Mouse (Mus musculus): ENCODE measurements around the gene Wdr49. TPM values are rescaled to one million over a fixed set of nuclear protein-coding genes. Genes with fewer than 3 reads are reported as not detected.
A peak's percentile ranks its signal among the peaks of the same experiment; 100 is the strongest.

Gene Wdr49
- polyA plus RNA-seq, 1 experiment from 2014 or later = not detected

DNA sequence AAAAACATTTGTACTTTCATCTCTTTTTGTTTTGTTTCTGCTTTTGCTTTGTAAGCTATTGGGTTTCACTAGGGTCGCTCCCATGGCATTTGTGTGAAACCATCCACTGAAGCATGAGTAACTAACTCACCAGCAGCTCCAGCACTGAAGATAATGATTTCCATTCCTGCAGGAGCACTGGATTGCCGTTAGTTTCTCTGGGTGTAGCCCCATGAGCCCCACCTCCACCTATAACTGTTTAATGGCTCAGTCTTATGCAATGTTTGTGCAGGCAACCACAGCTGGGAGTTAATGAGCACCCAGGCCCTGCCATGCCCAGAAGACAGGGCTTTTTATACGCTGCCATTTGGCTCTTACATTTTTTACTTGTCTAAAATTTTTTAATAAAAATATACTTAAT is 11.0 kb upstream of the Wdr49 start:
- H3K36me3 ChIP-seq (replicated peaks; ENCODE audit: insufficient read depth, low read length) = no peaks in the 10 kb centered on the region
- ATAC-seq (peak; percentile 85), DNase-seq (peak; percentile 28)
- H3K27ac ChIP-seq (ENCODE audit: low read depth) = no peak overlapping the region
- H3K9ac ChIP-seq (replicated peaks) = no peak overlapping the region
- no peak overlapping the region for H3K4me3 ChIP-seq (ENCODE audit: low read depth, low read length)
- WGBS (ENCODE audit: insufficient replicate concordance) = 53% methylated on average over 3 of the region's 3 CpGs
- TF ChIP-seq CTCF (IDR thresholded peaks at IDR 0.05; ENCODE audit: low read depth) (no peak), EP300 (IDR thresholded peaks at IDR 0.05; ENCODE audit: low read depth) (no peak)
- no peaks in the 10 kb centered on the region for H3K27me3 ChIP-seq (ENCODE audit: insufficient read depth, low read length)
- no peaks in the 10 kb centered on the region for H3K4me1 ChIP-seq (ENCODE audit: insufficient read depth)
- no peaks in the 10 kb centered on the region for H3K9me3 ChIP-seq (ENCODE audit: low read length)
- no peak overlapping the region for H3K4me2 ChIP-seq (ENCODE audit: low read depth, low read length)

DNA sequence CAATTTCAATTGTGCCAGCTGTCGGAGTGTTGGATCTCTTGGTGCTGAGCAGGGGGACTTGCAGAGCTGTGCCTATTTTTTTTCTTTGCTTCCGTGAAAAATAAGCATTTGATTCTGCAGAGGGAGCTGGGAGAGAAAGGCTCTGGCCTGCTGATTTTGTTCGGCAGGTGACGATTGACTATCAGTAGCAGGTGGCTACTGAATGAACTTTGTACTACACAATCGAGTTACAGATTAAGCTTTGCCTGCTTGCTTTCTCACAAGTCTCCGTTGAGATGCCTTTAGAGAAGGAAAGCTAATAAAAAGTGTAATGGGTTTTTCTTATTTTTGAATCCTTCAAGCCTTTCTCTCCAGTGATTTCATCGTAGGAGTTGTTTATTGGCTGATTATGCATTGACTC is 6.8 kb downstream of the Wdr49 start:
- Histone ChIP-seq H3K9me3 (ENCODE audit: low read length) (no peaks in the 10 kb centered on the region), H3K4me2 (ENCODE audit: low read depth, low read length) (no peak overlapping the region), H3K27me3 (ENCODE audit: insufficient read depth, low read length) (no peaks in the 10 kb centered on the region), H3K36me3 (replicated peaks; ENCODE audit: insufficient read depth, low read length) (no peaks in the 10 kb centered on the region), H3K27ac (ENCODE audit: low read depth) (no peak overlapping the region), H3K9ac (replicated peaks) (no peak overlapping the region), H3K4me1 (ENCODE audit: insufficient read depth) (no peaks in the 10 kb centered on the region), H3K4me3 (ENCODE audit: low read depth, low read length) (no peak overlapping the region)
- DNase-seq (no peak), ATAC-seq (no peak)
- TF ChIP-seq CTCF (IDR thresholded peaks at IDR 0.05; ENCODE audit: low read depth) = no peak
- no peak for TF ChIP-seq EP300 (IDR thresholded peaks at IDR 0.05; ENCODE audit: low read depth)
- 49% methylated on average over 7 of the region's 7 CpGs for WGBS (ENCODE audit: insufficient replicate concordance)

DNA sequence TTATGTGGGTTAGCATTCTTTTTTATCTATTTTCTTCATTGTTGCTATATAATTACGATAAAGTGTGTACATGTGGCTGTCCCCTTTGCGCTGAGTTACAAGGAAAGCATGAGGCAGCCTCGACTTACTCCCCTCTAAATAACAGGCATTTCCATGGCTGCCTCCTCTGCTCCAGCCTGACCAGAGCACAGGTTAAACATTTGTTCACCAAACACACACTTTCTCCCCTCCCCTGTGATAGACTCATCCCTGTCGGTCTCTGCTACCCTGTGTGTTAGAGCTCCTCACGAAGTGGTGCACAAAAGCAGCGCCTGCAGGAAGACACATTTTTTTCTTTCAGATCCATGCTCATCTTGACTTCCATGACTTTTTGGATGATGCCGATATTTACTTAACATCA is 7.3 kb downstream of the Wdr49 start:
- no peak for ATAC-seq
- TF ChIP-seq CTCF (IDR thresholded peaks at IDR 0.05; ENCODE audit: low read depth) (no peak), EP300 (IDR thresholded peaks at IDR 0.05; ENCODE audit: low read depth) (no peak)

DNA sequence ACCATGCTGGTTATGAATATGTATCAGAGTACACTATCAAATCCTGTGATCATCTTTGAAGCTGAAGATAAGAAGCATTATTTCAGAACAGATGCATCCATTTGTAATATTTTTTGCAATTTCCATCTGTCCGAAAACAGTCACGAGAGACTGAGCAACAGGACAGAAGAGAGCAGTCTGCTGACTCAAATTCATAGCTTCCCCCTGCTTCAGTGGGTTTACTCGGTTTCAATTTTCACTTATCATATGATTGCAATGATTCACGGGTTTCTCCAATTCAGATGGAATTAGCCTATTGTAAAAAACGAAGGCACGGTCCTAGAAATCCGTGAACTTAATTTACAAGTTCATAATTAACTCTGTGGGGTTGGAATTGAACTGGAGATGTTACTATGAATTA is 13.8 kb downstream of the Wdr49 start:
- no peak for ATAC-seq
- TF ChIP-seq CTCF (IDR thresholded peaks at IDR 0.05; ENCODE audit: low read depth) (no peak), EP300 (IDR thresholded peaks at IDR 0.05; ENCODE audit: low read depth) (no peak)

More for the DNA sequence above, 7.3 kb downstream of the Wdr49 start:
- DNase-seq = no peak
- no peak overlapping the region for H3K9ac ChIP-seq (replicated peaks)
- H3K27ac ChIP-seq (ENCODE audit: low read depth) = no peak overlapping the region
- H3K27me3 ChIP-seq (ENCODE audit: insufficient read depth, low read length) = no peaks in the 10 kb centered on the region
- H3K4me1 ChIP-seq (ENCODE audit: insufficient read depth) = no peaks in the 10 kb centered on the region
- no peak overlapping the region for H3K4me2 ChIP-seq (ENCODE audit: low read depth, low read length)
- H3K9me3 ChIP-seq (ENCODE audit: low read length) = no peaks in the 10 kb centered on the region
- WGBS (ENCODE audit: insufficient replicate concordance) = 70% methylated on average over 7 of the region's 7 CpGs
- H3K36me3 ChIP-seq (replicated peaks; ENCODE audit: insufficient read depth, low read length) = no peaks in the 10 kb centered on the region
- no peak overlapping the region for H3K4me3 ChIP-seq (ENCODE audit: low read depth, low read length)

DNA sequence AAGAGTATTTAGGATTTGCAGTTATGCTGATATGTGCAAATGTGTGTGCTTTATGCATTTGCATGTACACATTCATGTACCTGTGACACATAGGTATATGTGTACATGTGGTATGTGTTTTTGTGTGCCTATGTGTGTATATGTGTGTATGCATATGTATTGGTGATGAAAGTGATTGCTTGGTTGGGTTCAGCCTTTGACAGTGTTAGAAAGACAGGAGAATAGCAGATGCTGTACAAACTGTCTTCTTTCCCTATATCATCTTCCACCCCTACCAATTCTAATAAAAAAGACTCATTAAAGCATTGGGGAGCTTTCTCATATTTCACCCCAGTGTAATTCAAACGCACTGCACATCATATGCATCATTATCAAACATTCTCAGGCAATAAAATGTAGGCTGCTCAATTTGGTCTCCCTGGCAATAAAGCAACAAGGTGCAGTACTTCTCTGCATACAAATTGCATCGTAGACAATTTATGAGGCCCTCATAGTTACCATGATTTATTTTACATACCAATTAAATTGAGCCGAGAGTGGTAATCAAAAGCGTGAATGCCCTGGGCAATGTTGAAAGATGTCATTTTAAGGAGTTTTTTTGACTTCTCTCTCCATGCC is 51.3 kb downstream of the Wdr49 start:
- DNase-seq = no peak
- Histone ChIP-seq H3K9ac (replicated peaks) (no peak overlapping the region), H3K4me3 (ENCODE audit: low read depth, low read length) (no peak overlapping the region), H3K4me2 (ENCODE audit: low read depth, low read length) (no peak overlapping the region), H3K9me3 (ENCODE audit: low read length) (no peaks in the 10 kb centered on the region), H3K27me3 (ENCODE audit: insufficient read depth, low read length) (no peaks in the 10 kb centered on the region), H3K36me3 (replicated peaks; ENCODE audit: insufficient read depth, low read length) (no peaks in the 10 kb centered on the region), H3K4me1 (ENCODE audit: insufficient read depth) (no peaks in the 10 kb centered on the region), H3K27ac (ENCODE audit: low read depth) (no peak overlapping the region)
- 66% methylated on average over 4 of the region's 4 CpGs for WGBS (ENCODE audit: insufficient replicate concordance)
- ATAC-seq = no peak
- TF ChIP-seq EP300 (IDR thresholded peaks at IDR 0.05; ENCODE audit: low read depth) (no peak), CTCF (IDR thresholded peaks at IDR 0.05; ENCODE audit: low read depth) (no peak)

More for the DNA sequence above, 13.8 kb downstream of the Wdr49 start:
- no peaks in the 10 kb centered on the region for H3K9me3 ChIP-seq (ENCODE audit: low read length)
- H3K4me1 ChIP-seq (ENCODE audit: insufficient read depth) = no peaks in the 10 kb centered on the region
- H3K4me2 ChIP-seq (ENCODE audit: low read depth, low read length) = no peak overlapping the region
- H3K36me3 ChIP-seq (replicated peaks; ENCODE audit: insufficient read depth, low read length) = no peaks in the 10 kb centered on the region
- DNase-seq = no peak
- no peaks in the 10 kb centered on the region for H3K27me3 ChIP-seq (ENCODE audit: insufficient read depth, low read length)
- H3K4me3 ChIP-seq (ENCODE audit: low read depth, low read length) = no peak overlapping the region
- no peak overlapping the region for H3K9ac ChIP-seq (replicated peaks)
- WGBS (ENCODE audit: insufficient replicate concordance) = 75% methylated on average over 7 of the region's 7 CpGs
- no peak overlapping the region for H3K27ac ChIP-seq (ENCODE audit: low read depth)

DNA sequence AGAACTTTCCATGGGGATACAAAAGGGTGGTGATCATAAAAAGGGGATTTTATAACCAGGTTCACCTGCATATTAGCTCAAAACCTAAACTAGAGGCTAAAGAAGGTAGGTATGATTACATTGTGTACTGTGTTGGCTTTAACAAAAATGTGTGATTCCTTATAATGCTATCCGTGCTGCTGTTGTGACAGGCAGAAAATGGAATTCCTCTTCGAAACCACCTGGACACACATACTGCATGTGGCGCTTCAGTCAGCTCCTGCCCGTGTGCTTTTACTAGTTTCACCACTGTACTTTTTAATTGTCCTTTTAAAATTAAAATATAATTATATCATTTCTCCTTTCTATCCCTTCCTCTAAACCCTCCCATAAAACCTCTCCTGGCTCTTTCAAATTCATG is 86.0 kb downstream of the Wdr49 start:
- DNase-seq = no peak
- WGBS (ENCODE audit: insufficient replicate concordance) = 84% methylated on average over 4 of the region's 4 CpGs
- TF ChIP-seq CTCF (IDR thresholded peaks at IDR 0.05; ENCODE audit: low read depth) (no peak), EP300 (IDR thresholded peaks at IDR 0.05; ENCODE audit: low read depth) (no peak)

More for the DNA sequence above, 86.0 kb downstream of the Wdr49 start:
- H3K27ac ChIP-seq (ENCODE audit: low read depth) = no peak overlapping the region
- no peaks in the 10 kb centered on the region for H3K4me1 ChIP-seq (ENCODE audit: insufficient read depth)
- ATAC-seq = no peak
- H3K9ac ChIP-seq (replicated peaks) = no peak overlapping the region
- H3K4me3 ChIP-seq (ENCODE audit: low read depth, low read length) = no peak overlapping the region
- H3K27me3 ChIP-seq (ENCODE audit: insufficient read depth, low read length) = no peaks in the 10 kb centered on the region
- H3K4me2 ChIP-seq (ENCODE audit: low read depth, low read length) = no peak overlapping the region
- no peaks in the 10 kb centered on the region for H3K36me3 ChIP-seq (replicated peaks; ENCODE audit: insufficient read depth, low read length)
- H3K9me3 ChIP-seq (ENCODE audit: low read length) = no peaks in the 10 kb centered on the region
